Mouse (Mus musculus) right cerebral cortex, adult 18-20 months (tissue): ENCODE measurements around the gene Gm10277.

Experiments used
- DNase-seq: peaks from one replicate; pipeline ENCODE4 v3.0.0; 2022; ENCODE audit warnings: mixed read lengths

Gene Gm10277

GRCm38 (mm10) chr11:77787707-77788106 lies at the start of gene Gm10277:
Gene Gm10277, minus strand, starts transcription at chr11:77787747.
- no peak for DNase-seq

GRCm38 (mm10) chr11:77836751-77837150 lies 49.2 kb upstream of the Gm10277 start:
- DNase-seq, result no peak

- no peak for DNase-seq
Measured at GRCm38 (mm10) chr11:77836290-77836689, 48.7 kb upstream of the Gm10277 start.

- no peak for DNase-seq
Measured at GRCm38 (mm10) chr11:77835109-77835508, 47.6 kb upstream of the Gm10277 start.

GRCm38 (mm10) chr11:77832541-77832940 lies 45.0 kb upstream of the Gm10277 start:
- no peak for DNase-seq

GRCm38 (mm10) chr11:77830875-77831274 lies 43.3 kb upstream of the Gm10277 start:
- DNase-seq, result no peak

- no peak for DNase-seq
Measured at GRCm38 (mm10) chr11:77829043-77829841, 41.7 kb upstream of the Gm10277 start.

- no peak for DNase-seq
Measured at GRCm38 (mm10) chr11:77828163-77828562, 40.6 kb upstream of the Gm10277 start.

GRCm38 (mm10) chr11:77827241-77827995 lies 39.9 kb upstream of the Gm10277 start:
- DNase-seq, result peak; percentile 79

- DNase-seq, result no peak
Measured at GRCm38 (mm10) chr11:77826311-77826710, 38.8 kb upstream of the Gm10277 start.

- peak; percentile 73 for DNase-seq
Measured at GRCm38 (mm10) chr11:77825853-77826252, 38.3 kb upstream of the Gm10277 start.

GRCm38 (mm10) chr11:77822781-77823180 lies 35.2 kb upstream of the Gm10277 start:
- DNase-seq, result peak; percentile 63

- DNase-seq, result peak; percentile 68
Measured at GRCm38 (mm10) chr11:77821648-77822047, 34.1 kb upstream of the Gm10277 start.

GRCm38 (mm10) chr11:77816003-77816402 lies 28.5 kb upstream of the Gm10277 start:
- no peak for DNase-seq

- no peak for DNase-seq
Measured at GRCm38 (mm10) chr11:77813969-77814368, 26.4 kb upstream of the Gm10277 start.

- DNase-seq, result no peak
Measured at GRCm38 (mm10) chr11:77810018-77810417, 22.5 kb upstream of the Gm10277 start.

- no peak for DNase-seq
Measured at GRCm38 (mm10) chr11:77809215-77809614, 21.7 kb upstream of the Gm10277 start.

- no peak for DNase-seq
Measured at GRCm38 (mm10) chr11:77808051-77808465, 20.5 kb upstream of the Gm10277 start.

GRCm38 (mm10) chr11:77806855-77807254 lies 19.3 kb upstream of the Gm10277 start:
- DNase-seq, result no peak

GRCm38 (mm10) chr11:77806218-77806617 lies 18.7 kb upstream of the Gm10277 start:
- DNase-seq, result no peak

GRCm38 (mm10) chr11:77802341-77802865 lies 14.9 kb upstream of the Gm10277 start:
- DNase-seq, result no peak

GRCm38 (mm10) chr11:77800869-77801701 lies 13.5 kb upstream of the Gm10277 start:
- no peak for DNase-seq

GRCm38 (mm10) chr11:77800491-77800868 lies 12.9 kb upstream of the Gm10277 start:
- no peak for DNase-seq
